Mouse (Mus musculus) macrophage (primary cell): ENCODE measurements around the gene Acoxl. TPM values are rescaled to one million over a fixed set of nuclear protein-coding genes. Genes with fewer than 3 reads are reported as not detected.
"Not testable (repeated sequence)": the region's sequence is repeated elsewhere in the genome, so short reads cannot be mapped to it uniquely, and the experiment has no call there.

ENCODE experiments used
- H3K27ac ChIP-seq: fragments of 350-480 bp; formaldehyde crosslinking; 2 replicates; pipeline ENCODE4 v1.9.0; 2021
- H3K36me3 ChIP-seq: fragments of 350-480 bp; formaldehyde crosslinking; 2 replicates; pipeline ENCODE4 v1.9.0; 2021; ENCODE audit errors: inconsistent target
- H3K4me3 ChIP-seq: fragments of 350-480 bp; formaldehyde crosslinking; 2 replicates; pipeline ENCODE4 v1.9.0; 2021; ENCODE audit errors: inconsistent target
- H3K79me2 ChIP-seq: fragments of 350-480 bp; formaldehyde crosslinking; 2 replicates; pipeline ENCODE4 v1.9.0; 2021; ENCODE audit errors: inconsistent target
- WGBS: methylation state at CpG from one replicate; pipeline ENCODE4 v1.1.7; 2026; ENCODE audit warnings: inconsistent platforms; ENCODE audit not compliant: missing documents; 5-methylcytosine and 5-hydroxymethylcytosine counted together
- polyA plus RNA-seq: library from polyadenylated mRNA; stranded (reverse); fragments of 250-400 nt; gene quantifications from 3 replicates; pipeline ENCODE4 v1.2.4, GENCODE M21; 2018; ENCODE audit warnings: inconsistent platforms

The Acoxl gene
- polyA plus RNA-seq, 1 experiment from 2014 or later: not detected

DNA sequence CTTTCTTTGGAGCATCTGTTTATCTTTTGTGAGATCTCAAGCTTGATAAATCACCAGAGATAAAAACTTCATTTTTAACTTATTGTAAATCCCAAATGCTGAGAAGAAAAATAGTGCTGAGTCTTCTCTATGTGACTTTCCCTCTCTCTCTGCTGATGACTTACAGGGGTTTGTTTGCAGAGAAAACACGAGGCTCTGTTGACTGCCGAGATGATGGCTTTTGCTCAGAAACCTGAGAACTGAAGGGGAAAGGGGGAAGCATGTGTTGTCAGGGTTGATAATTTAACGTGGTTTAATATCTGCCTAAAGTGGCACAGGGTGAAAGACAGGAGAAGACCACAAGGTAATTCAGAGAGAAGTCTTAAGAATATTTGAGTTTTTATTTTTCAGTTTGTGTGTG lies 245.2 kb downstream of the Acoxl start:
- 25% methylated on average over 3 of the region's 3 CpGs for WGBS
- H3K27ac ChIP-seq: no peak overlapping the region
- H3K79me2 ChIP-seq: no peaks in the 10 kb centered on the region
- H3K36me3 ChIP-seq: no peaks in the 10 kb centered on the region
- H3K4me3 ChIP-seq: no peak overlapping the region

DNA sequence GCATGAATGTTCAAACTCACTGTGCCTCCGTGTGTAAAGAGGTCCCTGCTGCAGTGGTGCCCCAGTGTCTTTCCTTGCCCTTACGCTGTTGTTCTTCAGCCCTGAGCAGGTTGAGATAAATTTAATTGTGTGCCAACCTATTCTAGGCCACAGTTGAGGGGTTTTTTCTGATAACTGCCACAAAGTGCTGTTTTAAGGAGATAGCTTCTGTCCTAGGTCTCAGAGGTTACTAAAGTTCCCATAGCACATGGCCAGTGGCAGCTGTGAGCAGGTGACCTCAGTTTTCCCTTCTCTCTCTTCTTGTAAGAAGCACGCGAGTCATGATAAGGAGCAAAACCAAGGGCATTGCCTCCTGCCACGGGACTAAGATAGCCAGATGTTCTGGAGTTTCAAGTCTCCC lies 245.9 kb downstream of the Acoxl start:
- WGBS: 94% methylated on average over 5 of the region's 5 CpGs
- no peak overlapping the region for H3K4me3 ChIP-seq
- no peak overlapping the region for H3K27ac ChIP-seq
- H3K79me2 ChIP-seq: no peaks in the 10 kb centered on the region
- H3K36me3 ChIP-seq: no peaks in the 10 kb centered on the region

- Histone ChIP-seq H3K36me3 (no peaks in the 10 kb centered on the region), H3K79me2 (no peaks in the 10 kb centered on the region), H3K27ac (no peak overlapping the region), H3K4me3 (no peak overlapping the region)
- 88% methylated on average over 1 of the region's 1 CpGs for WGBS
Observed at GRCm38 (mm10) chr2:128085481-128085880, 246.8 kb downstream of the Acoxl start.

DNA sequence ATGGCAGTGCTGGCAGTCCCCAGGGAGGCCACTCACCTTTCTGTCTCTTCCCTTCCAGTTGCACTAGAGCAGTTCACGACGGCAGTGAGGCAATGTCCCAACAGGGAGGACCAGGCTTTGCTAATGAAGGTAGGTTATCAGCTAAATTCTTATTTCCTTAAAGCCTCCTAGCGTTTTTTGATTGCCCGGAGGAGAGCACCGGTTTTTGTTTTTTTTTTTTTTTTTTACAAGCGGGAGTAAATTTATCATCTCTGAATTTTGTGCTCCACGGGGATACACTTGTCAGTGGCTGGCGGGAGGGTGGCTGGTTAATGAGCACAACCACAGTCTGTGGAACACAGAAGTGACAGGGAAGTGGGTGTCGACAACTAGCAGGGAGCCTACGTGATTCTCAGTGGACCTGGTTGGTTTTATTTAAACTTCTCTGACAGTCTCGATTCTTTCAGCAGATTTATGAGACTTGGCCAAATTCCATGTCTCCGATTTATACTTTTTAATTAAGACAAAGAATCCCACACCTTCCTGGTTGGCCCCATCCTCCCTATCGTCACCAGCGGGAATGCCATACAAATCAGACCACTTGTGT lies 247.7 kb downstream of the Acoxl start:
- WGBS: 89% methylated on average over 13 of the region's 14 CpGs
- Histone ChIP-seq H3K36me3 (no peaks in the 10 kb centered on the region), H3K79me2 (no peaks in the 10 kb centered on the region), H3K4me3 (no peak overlapping the region), H3K27ac (no peak overlapping the region)

DNA sequence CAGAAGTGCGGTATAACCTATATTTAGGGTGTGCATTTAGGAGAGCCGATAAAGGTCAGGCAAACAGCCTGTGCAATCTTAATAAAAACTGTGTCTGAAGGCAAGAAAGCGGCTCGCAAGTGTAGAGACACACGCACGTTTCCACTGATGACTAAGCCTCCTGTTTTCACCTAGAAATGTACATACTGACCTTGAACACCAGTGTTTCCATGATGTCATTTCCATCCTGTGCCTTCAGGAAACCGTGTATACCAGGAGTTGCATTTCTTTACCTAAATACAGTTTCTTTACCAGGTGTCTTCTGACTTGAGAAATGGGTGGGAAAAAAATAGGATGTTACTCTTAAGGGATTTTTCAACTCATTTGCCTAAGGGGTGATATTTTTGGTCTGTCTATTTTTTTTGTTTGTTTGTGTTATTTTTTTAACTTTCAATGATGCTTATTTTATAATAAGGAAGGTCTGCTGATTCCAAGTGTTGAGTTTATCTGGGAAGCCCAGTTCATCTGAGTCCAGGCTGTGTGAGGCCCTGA lies 248.4 kb downstream of the Acoxl start:
- Histone ChIP-seq H3K4me3 (no peak overlapping the region), H3K79me2 (no peaks in the 10 kb centered on the region), H3K27ac (no peak overlapping the region), H3K36me3 (no peaks in the 10 kb centered on the region)
- WGBS: 83% methylated on average over 7 of the region's 7 CpGs

- Histone ChIP-seq H3K36me3 (no peaks in the 10 kb centered on the region), H3K27ac (no peak overlapping the region)
- 93% methylated on average over 8 of the region's 8 CpGs for WGBS
Observed at GRCm38 (mm10) chr2:128087798-128088545, 249.3 kb downstream of the Acoxl start.

GRCm38 (mm10) chr2:128090283-128090885 lies 251.7 kb downstream of the Acoxl start:
- WGBS: 67% methylated on average over 6 of the region's 6 CpGs
- no peaks in the 10 kb centered on the region for H3K79me2 ChIP-seq
- H3K4me3 ChIP-seq: no peak overlapping the region
- no peaks in the 10 kb centered on the region for H3K36me3 ChIP-seq
- no peak overlapping the region for H3K27ac ChIP-seq

More at GRCm38 (mm10) chr2:128087798-128088545, 249.3 kb downstream of the Acoxl start:
- Histone ChIP-seq H3K4me3 (no peak overlapping the region), H3K79me2 (no peaks in the 10 kb centered on the region)

- Histone ChIP-seq H3K27ac (no peak overlapping the region), H3K79me2 (no peaks in the 10 kb centered on the region), H3K36me3 (no peaks in the 10 kb centered on the region), H3K4me3 (no peak overlapping the region)
- WGBS: 92% methylated on average over 11 of the region's 11 CpGs
Observed at GRCm38 (mm10) chr2:128091431-128092369, 253.0 kb downstream of the Acoxl start.

GRCm38 (mm10) chr2:128092451-128092850 lies 253.8 kb downstream of the Acoxl start:
- Histone ChIP-seq H3K27ac (no peak overlapping the region), H3K36me3 (no peaks in the 10 kb centered on the region), H3K79me2 (no peaks in the 10 kb centered on the region), H3K4me3 (no peak overlapping the region)
- WGBS: 100% methylated on average over 2 of the region's 2 CpGs

- 57% methylated on average over 5 of the region's 5 CpGs for WGBS
- no peaks in the 10 kb centered on the region for H3K36me3 ChIP-seq
- no peak overlapping the region for H3K27ac ChIP-seq
- no peak overlapping the region for H3K4me3 ChIP-seq
- H3K79me2 ChIP-seq: no peaks in the 10 kb centered on the region
Observed at GRCm38 (mm10) chr2:128094196-128094595, 255.5 kb downstream of the Acoxl start.

GRCm38 (mm10) chr2:128094602-128095001 lies 255.9 kb downstream of the Acoxl start:
- no peaks in the 10 kb centered on the region for H3K36me3 ChIP-seq
- H3K79me2 ChIP-seq: no peaks in the 10 kb centered on the region
- no peak overlapping the region for H3K27ac ChIP-seq
- H3K4me3 ChIP-seq: no peak overlapping the region
- WGBS: 53% methylated on average over 2 of the region's 2 CpGs

GRCm38 (mm10) chr2:128095270-128095669 lies 256.6 kb downstream of the Acoxl start:
- Histone ChIP-seq H3K4me3 (no peak overlapping the region), H3K79me2 (no peaks in the 10 kb centered on the region), H3K27ac (no peak overlapping the region), H3K36me3 (no peaks in the 10 kb centered on the region)
- 92% methylated on average over 1 of the region's 1 CpGs for WGBS

- WGBS: 90% methylated on average over 1 of the region's 1 CpGs
- H3K4me3 ChIP-seq: no peak overlapping the region
- no peaks in the 10 kb centered on the region for H3K36me3 ChIP-seq
- no peak overlapping the region for H3K27ac ChIP-seq
- no peaks in the 10 kb centered on the region for H3K79me2 ChIP-seq
Observed at GRCm38 (mm10) chr2:128096070-128096469, 257.4 kb downstream of the Acoxl start.

DNA sequence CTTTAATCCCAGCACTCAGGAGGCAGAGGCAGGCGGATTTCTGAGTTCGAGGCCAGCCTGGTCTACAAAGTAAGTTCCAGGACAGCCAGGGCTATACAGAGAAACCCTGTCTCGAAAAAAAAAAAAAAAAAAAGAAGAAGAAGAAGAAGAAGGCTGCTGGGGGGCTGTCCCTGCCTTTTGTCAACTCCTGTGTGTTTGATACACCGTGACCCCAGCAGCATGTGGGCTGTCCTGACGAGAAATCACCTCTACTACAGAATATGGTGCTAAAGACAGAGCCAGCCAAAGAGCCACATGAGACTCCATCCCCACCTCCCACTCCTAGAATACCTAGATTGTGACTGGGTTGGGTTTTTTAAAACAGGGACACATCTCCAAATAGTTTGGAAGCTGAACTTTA lies 259.4 kb downstream of the Acoxl start:
- not testable (repeated sequence) for H3K27ac ChIP-seq, H3K36me3 ChIP-seq, H3K4me3 ChIP-seq, H3K79me2 ChIP-seq
- WGBS: 100% methylated on average over 2 of the region's 5 CpGs
